Mouse (Mus musculus) ES-E14 (cell line): ENCODE measurements around the gene Dpysl5.

Experiments used
- CHD2 ChIP-seq: IDR thresholded peaks from 2 replicates; pipeline ENCODE4 v1.6.1; 2014; ENCODE audit warnings: mild to moderate bottlenecking, low read depth, low read length, inconsistent platforms
- ZNF384 ChIP-seq: IDR thresholded peaks from 2 replicates; pipeline ENCODE4 v1.6.1; 2012; ENCODE audit warnings: low read depth, low read length, inconsistent platforms

DNA sequence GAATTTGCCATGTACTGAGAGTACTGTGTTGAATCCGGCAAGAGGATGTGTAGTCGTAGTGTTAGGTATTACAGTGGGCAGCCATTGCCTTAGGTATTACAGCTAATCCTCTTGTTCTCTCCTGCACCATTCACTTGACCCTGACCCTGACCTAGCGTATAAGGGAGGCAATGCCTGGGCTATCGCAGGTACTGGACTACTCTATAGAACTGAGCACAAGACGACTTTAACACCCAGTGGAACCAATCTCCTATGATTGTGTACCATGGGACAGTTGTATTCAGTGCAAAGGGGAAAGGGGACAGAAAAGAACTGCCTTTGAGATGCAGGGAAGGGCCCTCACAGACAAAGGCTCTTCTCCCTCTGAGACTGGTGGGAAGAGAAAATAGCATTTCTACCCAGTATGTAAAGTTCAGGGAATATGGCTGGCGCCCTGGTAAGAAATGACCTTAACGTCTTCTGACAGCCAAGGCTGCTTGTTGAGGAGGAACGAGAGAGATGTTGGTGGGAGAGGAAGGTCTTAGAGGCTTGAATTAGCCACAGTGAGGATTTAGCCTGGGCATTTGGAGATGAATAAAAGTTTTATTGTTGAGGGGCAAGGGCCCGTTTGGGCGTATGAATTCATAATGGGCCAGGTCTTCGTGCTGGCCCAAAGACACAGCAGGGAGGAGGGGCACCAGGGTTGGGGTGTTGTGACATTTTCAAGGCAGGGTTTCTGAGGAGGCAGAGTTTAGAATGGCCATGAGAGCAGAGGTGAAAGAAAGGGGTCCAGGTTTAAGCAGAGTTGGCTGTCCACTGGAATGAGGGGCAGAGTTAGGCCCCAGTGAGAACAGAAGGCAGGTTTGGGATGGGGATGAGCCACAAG is 113.0 kb downstream of the Dpysl5 start:
- TF ChIP-seq ZNF384 (no peak), CHD2 (no peak)
